Mouse (Mus musculus): ENCODE results near the gene Atpaf2. TPM values are rescaled to one million over a fixed set of nuclear protein-coding genes. Genes with fewer than 3 reads are reported as not detected.
A peak's percentile ranks its signal among the peaks of the same experiment; 100 is the strongest.

Gene Atpaf2
- polyA plus RNA-seq, 1 experiment = not detected

- WGBS = 6% methylated on average over 16 of the region's 16 CpGs
- TF ChIP-seq POLR2A (IDR thresholded peaks at IDR 0.05; ENCODE audit: insufficient read depth, low read depth, low read length) (no peak), CTCF (IDR thresholded peaks at IDR 0.05; ENCODE audit: insufficient read depth, low read depth, low read length) (no peak)
- Histone ChIP-seq H3K4me3 (ENCODE audit: insufficient read depth, low read depth, low read length) (peak overlapping the region; percentile 1; the same call in 1 of the 2 replicates), H3K27ac (ENCODE audit: insufficient read depth, low read depth, low read length) (peak overlapping the region; percentile 10), H3K4me1 (ENCODE audit: control insufficient read depth, insufficient read depth, low read length) (peaks cover 12% of the 10 kb centered on the region)
Observed at GRCm38 (mm10) chr11:60384762-60385421, 33.4 kb downstream of the Atpaf2 start.

- no peak overlapping the region for H3K27ac ChIP-seq (ENCODE audit: insufficient read depth, low read depth, low read length)
- 95% methylated on average over 6 of the region's 6 CpGs for WGBS
- H3K4me1 ChIP-seq (ENCODE audit: control insufficient read depth, insufficient read depth, low read length) = peaks cover 12% of the 10 kb centered on the region
- no peak for TF ChIP-seq CTCF (IDR thresholded peaks at IDR 0.05; ENCODE audit: insufficient read depth, low read depth, low read length)
- TF ChIP-seq POLR2A (IDR thresholded peaks at IDR 0.05; ENCODE audit: insufficient read depth, low read depth, low read length) = no peak
- H3K4me3 ChIP-seq (ENCODE audit: insufficient read depth, low read depth, low read length) = no peak overlapping the region
Observed at GRCm38 (mm10) chr11:60383518-60383917, 34.7 kb downstream of the Atpaf2 start.

- Histone ChIP-seq H3K4me3 (ENCODE audit: insufficient read depth, low read depth, low read length) (no peak overlapping the region), H3K27ac (ENCODE audit: insufficient read depth, low read depth, low read length) (no peak overlapping the region), H3K4me1 (ENCODE audit: control insufficient read depth, insufficient read depth, low read length) (no peaks in the 10 kb centered on the region)
- no peak for TF ChIP-seq CTCF (IDR thresholded peaks at IDR 0.05; ENCODE audit: insufficient read depth, low read depth, low read length)
- no peak for TF ChIP-seq POLR2A (IDR thresholded peaks at IDR 0.05; ENCODE audit: insufficient read depth, low read depth, low read length)
- 76% methylated on average over 6 of the region's 6 CpGs for WGBS
Observed at GRCm38 (mm10) chr11:60374481-60374880, 43.8 kb downstream of the Atpaf2 start.

DNA sequence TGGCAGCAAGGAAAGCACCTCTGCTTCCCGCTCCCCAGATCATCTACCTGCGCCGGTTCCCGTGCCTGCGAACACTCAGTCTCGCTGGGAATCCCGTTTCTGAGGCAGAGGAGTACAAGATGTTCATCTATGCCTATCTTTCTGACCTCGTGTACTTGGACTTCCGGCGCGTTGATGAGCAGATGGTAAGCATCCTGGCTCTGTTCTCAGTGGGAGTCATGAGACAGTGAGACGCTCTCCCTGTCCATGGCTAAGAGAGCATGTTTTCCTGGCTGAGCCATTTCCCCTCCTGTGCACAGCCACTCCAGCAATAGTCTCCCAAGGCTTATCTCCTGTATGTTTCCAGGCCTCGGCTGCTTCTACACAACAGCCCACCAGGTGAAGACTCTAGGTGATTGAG is 47.8 kb downstream of the Atpaf2 start:
- Histone ChIP-seq H3K4me1 (ENCODE audit: control insufficient read depth, insufficient read depth, low read length) (no peaks in the 10 kb centered on the region), H3K27ac (ENCODE audit: insufficient read depth, low read depth, low read length) (no peak overlapping the region), H3K4me3 (ENCODE audit: insufficient read depth, low read depth, low read length) (no peak overlapping the region)
- WGBS = 92% methylated on average over 13 of the region's 13 CpGs
- TF ChIP-seq POLR2A (IDR thresholded peaks at IDR 0.05; ENCODE audit: insufficient read depth, low read depth, low read length) (no peak), CTCF (IDR thresholded peaks at IDR 0.05; ENCODE audit: insufficient read depth, low read depth, low read length) (no peak)

DNA sequence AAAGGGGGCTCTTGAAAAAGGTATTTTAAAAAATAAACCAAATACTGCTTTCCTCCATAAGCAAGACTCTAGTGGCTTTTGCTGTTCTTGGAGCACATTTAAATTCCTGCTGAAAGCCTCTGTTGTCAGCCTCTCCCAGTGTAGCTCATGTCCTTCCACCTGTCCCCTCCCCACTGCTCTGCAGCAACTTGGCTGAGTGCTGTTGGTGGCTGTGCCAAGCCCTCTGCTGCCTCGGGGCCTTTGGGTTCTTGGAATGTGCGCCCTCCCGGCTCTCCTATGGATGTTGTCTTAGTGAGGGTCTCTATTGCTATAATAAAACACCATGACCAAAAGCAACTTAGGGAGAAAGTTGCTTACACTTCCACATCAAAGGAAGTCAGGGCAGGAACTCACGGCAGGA is 48.8 kb downstream of the Atpaf2 start:
- Histone ChIP-seq H3K4me1 (ENCODE audit: control insufficient read depth, insufficient read depth, low read length) (no peaks in the 10 kb centered on the region), H3K27ac (ENCODE audit: insufficient read depth, low read depth, low read length) (no peak overlapping the region), H3K4me3 (ENCODE audit: insufficient read depth, low read depth, low read length) (no peak overlapping the region)
- no peak for TF ChIP-seq CTCF (IDR thresholded peaks at IDR 0.05; ENCODE audit: insufficient read depth, low read depth, low read length)
- TF ChIP-seq POLR2A (IDR thresholded peaks at IDR 0.05; ENCODE audit: insufficient read depth, low read depth, low read length) = no peak
- 67% methylated on average over 4 of the region's 4 CpGs for WGBS

GRCm38 (mm10) chr11:60368909-60369308 is 49.3 kb downstream of the Atpaf2 start:
- Histone ChIP-seq H3K4me3 (ENCODE audit: insufficient read depth, low read depth, low read length) (no peak overlapping the region), H3K27ac (ENCODE audit: insufficient read depth, low read depth, low read length) (no peak overlapping the region), H3K4me1 (ENCODE audit: control insufficient read depth, insufficient read depth, low read length) (no peaks in the 10 kb centered on the region)
- no peak for TF ChIP-seq CTCF (IDR thresholded peaks at IDR 0.05; ENCODE audit: insufficient read depth, low read depth, low read length)
- no peak for TF ChIP-seq POLR2A (IDR thresholded peaks at IDR 0.05; ENCODE audit: insufficient read depth, low read depth, low read length)
- WGBS = 77% methylated on average over 4 of the region's 4 CpGs

DNA sequence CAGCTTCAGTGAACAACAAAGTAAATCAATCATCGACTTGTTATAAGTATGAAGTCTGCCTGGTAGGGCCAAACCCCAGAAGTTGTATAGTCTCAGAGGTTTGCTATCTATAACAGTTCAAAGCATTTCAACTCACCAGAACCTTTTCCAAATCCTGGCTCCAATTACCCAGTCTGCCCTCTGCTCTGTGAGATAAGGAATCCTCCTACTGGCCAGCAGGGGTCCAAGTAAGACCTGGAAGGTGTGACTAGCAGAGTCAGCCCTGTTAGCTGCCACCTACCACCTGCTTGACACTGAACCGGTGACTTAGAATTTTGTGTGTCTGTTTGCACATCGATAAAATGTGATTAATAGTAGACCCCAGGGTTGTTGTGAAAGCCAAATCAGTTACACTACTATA is 51.0 kb downstream of the Atpaf2 start:
- no peak for TF ChIP-seq CTCF (IDR thresholded peaks at IDR 0.05; ENCODE audit: insufficient read depth, low read depth, low read length)
- TF ChIP-seq POLR2A (IDR thresholded peaks at IDR 0.05; ENCODE audit: insufficient read depth, low read depth, low read length) = no peak
- H3K27ac ChIP-seq (ENCODE audit: insufficient read depth, low read depth, low read length) = no peak overlapping the region
- 86% methylated on average over 3 of the region's 3 CpGs for WGBS
- H3K4me1 ChIP-seq (ENCODE audit: control insufficient read depth, insufficient read depth, low read length) = no peaks in the 10 kb centered on the region
- no peak overlapping the region for H3K4me3 ChIP-seq (ENCODE audit: insufficient read depth, low read depth, low read length)

DNA sequence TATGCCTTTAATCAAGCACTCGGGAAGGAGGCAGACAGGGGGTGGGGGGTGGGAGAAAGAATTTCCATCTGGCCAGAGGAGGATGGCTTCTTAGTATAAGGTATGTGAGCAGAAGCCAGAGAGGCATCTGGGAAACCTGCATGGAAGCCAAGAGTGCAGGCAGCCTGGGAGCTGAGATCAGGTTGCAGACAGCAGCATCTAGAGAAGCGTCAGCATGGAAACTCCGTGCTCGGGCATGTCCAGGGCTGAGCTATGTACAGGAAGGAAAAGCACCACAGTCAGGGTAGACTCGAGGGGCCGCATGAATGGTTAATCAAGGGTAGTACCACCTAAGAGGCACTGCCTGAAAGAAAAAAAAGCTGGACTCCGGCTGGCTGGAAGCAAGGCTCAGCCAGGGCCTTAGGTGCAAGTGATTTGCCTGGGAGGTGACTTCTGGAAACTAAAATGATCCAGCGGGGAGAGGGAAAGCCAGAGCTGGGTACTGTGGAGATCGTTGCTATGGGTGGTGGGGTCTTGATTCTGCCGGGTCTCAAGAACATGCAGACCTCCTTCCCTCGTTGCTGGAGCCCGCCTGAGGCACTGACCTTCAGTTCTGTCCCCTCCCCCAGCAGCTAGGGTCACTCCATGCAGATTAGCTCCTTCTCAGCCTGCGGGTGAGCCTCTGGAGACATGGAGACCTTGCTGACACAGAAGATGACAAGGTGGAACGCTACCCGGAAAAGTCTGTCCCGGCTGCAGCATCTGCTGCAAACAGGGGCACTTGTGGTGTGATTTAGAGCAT is 51.8 kb downstream of the Atpaf2 start:
- no peak overlapping the region for H3K4me3 ChIP-seq (ENCODE audit: insufficient read depth, low read depth, low read length)
- H3K4me1 ChIP-seq (ENCODE audit: control insufficient read depth, insufficient read depth, low read length) = no peaks in the 10 kb centered on the region
- TF ChIP-seq CTCF (IDR thresholded peaks at IDR 0.05; ENCODE audit: insufficient read depth, low read depth, low read length) (no peak), POLR2A (IDR thresholded peaks at IDR 0.05; ENCODE audit: insufficient read depth, low read depth, low read length) (no peak)
- no peak overlapping the region for H3K27ac ChIP-seq (ENCODE audit: insufficient read depth, low read depth, low read length)
- WGBS = 58% methylated on average over 16 of the region's 16 CpGs

- H3K4me3 ChIP-seq (ENCODE audit: insufficient read depth, low read depth, low read length) = no peak overlapping the region
- H3K27ac ChIP-seq (ENCODE audit: insufficient read depth, low read depth, low read length) = no peak overlapping the region
- H3K4me1 ChIP-seq (ENCODE audit: control insufficient read depth, insufficient read depth, low read length) = no peaks in the 10 kb centered on the region
- 57% methylated on average over 5 of the region's 5 CpGs for WGBS
- TF ChIP-seq CTCF (IDR thresholded peaks at IDR 0.05; ENCODE audit: insufficient read depth, low read depth, low read length) (no peak), POLR2A (IDR thresholded peaks at IDR 0.05; ENCODE audit: insufficient read depth, low read depth, low read length) (no peak)
Observed at GRCm38 (mm10) chr11:60360631-60361201, 57.5 kb downstream of the Atpaf2 start.
